Mouse (Mus musculus): Measurements from ENCODE around the gene Bcl9l.

DNA sequence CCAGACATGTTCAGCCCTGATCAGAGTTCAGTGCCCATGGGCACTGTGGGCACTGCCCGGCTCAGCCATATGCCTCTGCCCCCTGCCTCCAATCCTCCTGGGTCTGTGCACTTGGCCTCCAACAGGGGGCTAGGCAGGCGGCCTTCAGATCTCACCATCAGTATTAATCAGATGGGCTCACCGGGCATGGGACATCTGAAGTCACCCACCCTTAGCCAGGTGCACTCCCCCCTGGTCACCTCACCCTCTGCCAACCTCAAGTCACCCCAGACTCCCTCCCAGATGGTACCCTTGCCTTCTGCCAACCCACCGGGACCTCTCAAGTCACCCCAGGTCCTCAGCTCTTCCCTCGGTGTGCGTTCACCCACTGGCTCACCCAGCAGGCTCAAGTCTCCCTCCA, 24.7 kb downstream of the Bcl9l start:
- TF ChIP-seq POLR2A (IDR thresholded peaks at IDR 0.05; ENCODE audit: low read depth, low read length) = no peak
- TF ChIP-seq CTCF (IDR thresholded peaks at IDR 0.05; ENCODE audit: extremely low read depth, insufficient read length, insufficient replicate concordance, low read depth, low read length) = no peak

All from small intestine, adult 2 months (tissue).